Mouse (Mus musculus) left cerebral cortex, postnatal 25 days (tissue): ENCODE results near the gene Mum1. TPM values are rescaled to one million over a fixed set of nuclear protein-coding genes. Genes with fewer than 3 reads are reported as not detected.

ENCODE experiments used
- DNase-seq, 2 experiments: peaks; one replicate each; pipeline ENCODE4 v3.0.0; 2022; ENCODE audit warnings: low spot score in 2 of 2, mixed read lengths in 1 of 2
- intact Hi-C: fragments of 180-260 bp; cut with DNase I; formaldehyde crosslinking; loops from one replicate; pipeline ENCODE4 v1.15.1; 2025
- microRNA-seq, 2 experiments: library from miRNA; unstranded; fragments of <30 nt; microRNA quantifications; one replicate each; pipeline ENCODE4 v1.2.0; 2022
- total RNA-seq, 2 experiments: library from RNA; stranded (reverse); gene quantifications; 2 replicates each; pipeline ENCODE4 v1.2.3; 2021

Mum1 gene
- total RNA-seq, 2 experiments from 2014 or later: 40.9 to 41.2 TPM

- intact Hi-C loops: no loop called here
- peak; percentile 93 to 96 for DNase-seq
These were observed 66.3 kb downstream of the Mum1 start, which contains the start of gene Rps15 for GRCm38 (mm10) chr10:80292251-80293146. Gene Rps15, plus strand, starts transcription at chr10:80292453.

- intact Hi-C loops: no loop called here
- no peak for DNase-seq
These were observed 67.1 kb downstream of the Mum1 start for GRCm38 (mm10) chr10:80293325-80293724.

Small RNA genes within 50 kb of the gene (microRNA-seq; reads per million reads assigned to microRNA genes)
- gene Mir6911: 0.74 to 2.4 reads per million in 2 experiments

Other genes starting within 250 kb of the Mum1 start
- gene Tmem259, start 242.1 kb upstream of the Mum1 start, total RNA-seq: 100 to 1,000 TPM; 123 to 124 TPM
- 1 to 10 TPM; 6.0 to 8.2 TPM for gene Cnn2, start 237.8 kb upstream of the Mum1 start, total RNA-seq
- gene Abca7, start 229.9 kb upstream of the Mum1 start, total RNA-seq: 10 to 100 TPM; 10.9 to 12.3 TPM
- gene Arhgap45, start 209.8 kb upstream of the Mum1 start, total RNA-seq: 1 to 10 TPM; 3.6 to 4.0 TPM
- gene Polr2e, start 186.6 kb upstream of the Mum1 start, total RNA-seq: 10 to 100 TPM; 71.3 to 74.8 TPM
- gene Gpx4, start 179.3 kb upstream of the Mum1 start, total RNA-seq: 100 to 1,000 TPM; 504 to 528 TPM
- 10 to 100 TPM; 17.8 to 17.9 TPM for gene Sbno2, start 120.9 kb upstream of the Mum1 start, total RNA-seq
- 10 to 100 TPM; 92.1 to 95.0 TPM for gene Stk11, start 110.6 kb upstream of the Mum1 start, total RNA-seq
- gene Atp5d, start 87.8 kb upstream of the Mum1 start, total RNA-seq: 100 to 1,000 TPM; 372 to 381 TPM
- gene Cbarp, start 85.6 kb upstream of the Mum1 start, total RNA-seq: 100 to 1,000 TPM; 487 TPM
- 10 to 100 TPM; 74.3 to 98.7 TPM for gene Midn, start 78.2 kb upstream of the Mum1 start, total RNA-seq
- gene Cirbp, start 60.4 kb upstream of the Mum1 start, total RNA-seq: 10 to 100 TPM; 77.3 to 90.1 TPM
- 1 to 10 TPM; 6.7 to 7.6 TPM for gene 1600002K03Rik, start 53.5 kb upstream of the Mum1 start, total RNA-seq
- 1 to 10 TPM; 9.2 to 9.9 TPM for gene Efna2, start 47.0 kb upstream of the Mum1 start, total RNA-seq
- 100 to 1,000 TPM; 182 to 187 TPM for gene Ndufs7, start 22.7 kb downstream of the Mum1 start, total RNA-seq
- gene Gamt, start 34.6 kb downstream of the Mum1 start, total RNA-seq: 10 to 100 TPM; 27.6 to 30.7 TPM
- gene Dazap1, start 35.1 kb downstream of the Mum1 start, total RNA-seq: 10 to 100 TPM; 76.9 to 93.8 TPM
- gene Rps15, start 66.0 kb downstream of the Mum1 start, total RNA-seq: 100 to 1,000 TPM; 788 to 790 TPM
- gene Apc2, start 69.5 kb downstream of the Mum1 start, total RNA-seq: 100 to 1,000 TPM in 1 of 2 experiments, 10 to 100 TPM in 1; 93.4 to 103 TPM
- 10 to 100 TPM; 27.3 to 29.8 TPM for gene 2310011J03Rik, start 94.1 kb downstream of the Mum1 start, total RNA-seq
- 1 to 10 TPM; 4.5 to 4.6 TPM for gene Pcsk4, start 103.1 kb downstream of the Mum1 start, total RNA-seq
- gene Reep6, start 103.5 kb downstream of the Mum1 start, total RNA-seq: 10 to 100 TPM; 10.5 to 11.2 TPM
- gene Adamtsl5, start 122.0 kb downstream of the Mum1 start, total RNA-seq: 1 to 10 TPM; 5.1 to 7.4 TPM
- 10 to 100 TPM; 22.6 to 24.9 TPM for gene Plk5, start 130.0 kb downstream of the Mum1 start, total RNA-seq
- 10 to 100 TPM; 17.7 to 22.2 TPM for gene Mex3d, start 161.2 kb downstream of the Mum1 start, total RNA-seq
- 100 to 1,000 TPM; 134 to 138 TPM for gene Mbd3, start 173.1 kb downstream of the Mum1 start, total RNA-seq
- gene Uqcr11, start 180.4 kb downstream of the Mum1 start, total RNA-seq: 100 to 1,000 TPM; 482 to 488 TPM
- gene Tcf3, start 207.2 kb downstream of the Mum1 start, total RNA-seq: 10 to 100 TPM; 22.6 to 25.8 TPM